Mouse (Mus musculus) kidney, adult 18-20 months (tissue): ENCODE data around the gene Plekha6.
A peak's percentile ranks its signal among the peaks of the same experiment; 100 is the strongest.

Experiments
- DNase-seq: peaks from one replicate; pipeline ENCODE4 v3.0.0; 2021

The Plekha6 gene

GRCm38 (mm10) chr1:133183141-133183925, 19.3 kb downstream of the Plekha6 start:
- DNase-seq: no peak

GRCm38 (mm10) chr1:133187948-133188680, 24.1 kb downstream of the Plekha6 start:
- DNase-seq: no peak

- DNase-seq: no peak
These were observed 24.7 kb downstream of the Plekha6 start for GRCm38 (mm10) chr1:133188719-133189118.

GRCm38 (mm10) chr1:133189471-133189870, 25.5 kb downstream of the Plekha6 start:
- DNase-seq: no peak

GRCm38 (mm10) chr1:133190550-133190949, 26.5 kb downstream of the Plekha6 start:
- no peak for DNase-seq

- DNase-seq: no peak
These were observed 32.2 kb downstream of the Plekha6 start for GRCm38 (mm10) chr1:133196181-133196580.

DNA sequence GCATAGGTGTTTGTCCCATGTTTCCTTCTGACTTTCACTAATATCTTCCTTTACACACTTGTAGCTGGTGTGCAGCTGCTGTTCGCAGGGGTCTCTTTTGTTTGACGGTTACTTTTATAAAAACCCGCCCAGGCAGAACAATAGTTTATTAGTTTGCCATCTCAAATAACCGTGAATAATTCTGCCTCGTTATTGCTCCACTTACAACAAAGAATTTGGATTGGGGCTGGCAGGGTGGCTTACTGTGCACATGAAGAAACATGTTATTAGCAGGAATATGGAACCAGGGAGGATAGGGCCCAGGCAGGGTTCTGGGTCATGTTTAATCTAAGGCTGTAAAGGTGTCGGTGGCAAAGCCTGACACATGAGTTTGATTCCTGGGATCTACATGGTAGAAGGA, 33.3 kb downstream of the Plekha6 start:
- no peak for DNase-seq

GRCm38 (mm10) chr1:133199706-133200105, 35.7 kb downstream of the Plekha6 start:
- no peak for DNase-seq

GRCm38 (mm10) chr1:133201499-133201898, 37.5 kb downstream of the Plekha6 start:
- no peak for DNase-seq

DNA sequence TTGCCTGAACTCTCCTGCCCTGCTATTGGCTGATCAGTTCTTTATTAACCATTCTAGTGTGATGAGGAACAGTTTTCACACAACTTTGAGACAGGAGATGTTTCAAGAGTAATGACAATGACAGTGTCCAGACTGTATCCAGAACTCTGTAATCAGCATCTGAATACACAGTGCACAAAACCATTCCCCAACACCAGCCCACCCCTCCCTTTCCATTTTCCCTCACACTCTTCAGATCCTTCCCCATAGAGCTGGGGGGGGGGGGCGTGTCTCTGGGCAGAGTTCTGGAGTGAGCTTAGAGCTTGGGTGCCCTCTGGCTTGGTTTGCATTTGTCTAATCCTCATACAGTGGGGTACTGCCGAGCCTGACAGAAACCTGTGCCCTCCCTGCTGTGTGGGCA, 39.7 kb downstream of the Plekha6 start:
- DNase-seq: no peak

- DNase-seq: peak; percentile 85
These were observed 40.4 kb downstream of the Plekha6 start for GRCm38 (mm10) chr1:133204341-133204849.

DNA sequence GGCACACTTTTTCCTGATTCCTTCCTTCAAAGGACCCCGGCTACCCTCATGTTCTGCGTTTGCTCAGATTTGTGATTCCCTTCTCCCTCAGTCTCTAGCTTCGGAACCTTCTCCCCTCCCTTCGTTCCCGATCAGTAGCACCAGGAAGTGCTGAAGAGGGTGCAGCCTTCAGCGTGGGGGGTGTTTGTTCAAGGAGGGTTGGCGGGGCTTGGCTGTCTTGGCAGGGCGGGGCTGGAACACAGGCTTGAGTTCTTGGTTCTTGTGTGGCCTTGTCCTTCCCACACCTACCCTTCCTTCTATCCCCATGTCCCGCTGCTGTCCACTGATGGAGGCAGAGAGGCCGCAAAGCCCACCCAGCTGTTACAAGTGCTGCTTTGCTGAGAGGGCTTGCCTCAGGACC, 41.0 kb downstream of the Plekha6 start:
- DNase-seq: peak; percentile 55

DNA sequence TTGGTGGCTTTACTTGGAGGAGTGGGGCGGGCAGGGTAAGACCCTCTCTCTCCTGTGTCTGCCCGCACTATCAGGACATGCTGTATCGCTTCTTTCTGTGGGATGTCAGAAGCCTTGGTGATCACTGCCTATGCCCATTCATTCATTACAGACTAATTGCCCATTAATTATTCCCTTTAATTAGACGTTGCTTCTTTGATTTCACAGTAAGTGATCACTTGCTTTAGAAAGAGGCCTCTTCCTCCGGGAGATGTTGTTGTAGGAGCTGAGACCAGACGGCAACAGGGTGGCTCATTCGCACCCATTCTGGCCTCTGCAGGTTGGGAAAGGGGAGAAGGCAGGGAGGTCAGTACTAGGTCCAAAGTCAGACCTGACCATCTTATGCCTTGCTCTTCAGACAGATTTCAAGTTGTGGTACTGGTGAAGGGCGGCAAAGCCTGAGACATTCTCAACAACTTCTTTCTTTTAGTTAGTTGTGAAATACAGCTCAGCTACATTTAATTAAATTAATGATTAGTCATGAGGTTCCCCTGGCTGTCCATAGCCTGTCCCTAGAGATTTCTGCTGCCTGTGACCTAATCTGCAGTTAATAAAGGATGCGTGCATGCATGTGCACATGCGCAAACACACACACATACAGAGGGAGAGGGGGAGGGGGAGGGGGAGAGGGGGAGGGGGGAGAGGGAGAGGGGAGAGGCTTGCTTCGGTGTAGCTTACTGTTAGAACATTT, 44.2 kb downstream of the Plekha6 start:
- no peak for DNase-seq

GRCm38 (mm10) chr1:133209036-133209435, 45.0 kb downstream of the Plekha6 start:
- DNase-seq: no peak

DNA sequence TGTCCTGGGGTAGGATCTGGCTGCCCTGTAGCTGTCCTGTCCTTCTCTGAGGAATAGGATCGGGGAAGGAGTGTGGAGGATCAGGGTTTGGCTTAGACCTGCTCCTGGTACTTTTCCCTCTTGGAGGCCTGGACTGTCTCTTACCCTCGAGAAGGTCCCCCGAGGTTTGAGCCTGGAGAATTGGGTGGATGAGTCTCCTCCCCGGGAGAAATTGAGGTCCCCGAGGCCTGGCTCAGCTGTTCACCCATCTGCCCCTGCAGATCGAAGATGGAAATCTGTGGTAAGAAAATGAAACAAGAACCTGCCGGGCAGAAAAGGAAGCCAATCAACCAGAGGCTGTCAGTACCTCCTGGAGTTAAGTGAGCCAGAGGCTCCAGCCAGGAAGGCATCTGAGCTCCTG, 45.5 kb downstream of the Plekha6 start:
- DNase-seq: no peak

GRCm38 (mm10) chr1:133209901-133210516, 46.0 kb downstream of the Plekha6 start:
- peak; percentile 57 for DNase-seq

GRCm38 (mm10) chr1:133210766-133211165, 46.8 kb downstream of the Plekha6 start:
- peak; percentile 71 for DNase-seq

DNA sequence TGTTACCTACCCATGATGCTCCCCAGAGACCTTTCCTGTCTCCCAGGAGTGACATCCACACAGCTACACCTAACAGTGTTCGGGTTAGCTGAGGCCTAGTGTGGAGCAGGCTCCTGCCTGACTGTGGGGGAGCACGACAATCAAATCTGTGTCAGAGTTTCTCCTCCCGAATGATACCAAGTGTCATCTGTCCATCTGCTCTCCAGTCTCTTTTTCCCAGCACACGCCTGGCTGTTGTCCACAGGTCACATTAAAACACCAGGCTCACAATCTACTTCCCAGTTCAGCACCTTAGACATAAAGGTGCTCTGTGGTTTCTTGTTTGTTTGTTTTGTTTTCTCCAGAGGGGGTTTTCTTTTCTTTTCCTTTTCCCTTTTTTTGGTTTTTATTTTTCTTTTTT, 48.3 kb downstream of the Plekha6 start:
- DNase-seq: no peak

- no peak for DNase-seq
These were observed 49.1 kb downstream of the Plekha6 start for GRCm38 (mm10) chr1:133213098-133213497.

GRCm38 (mm10) chr1:133213901-133214300, 49.9 kb downstream of the Plekha6 start:
- peak; percentile 63 for DNase-seq

DNA sequence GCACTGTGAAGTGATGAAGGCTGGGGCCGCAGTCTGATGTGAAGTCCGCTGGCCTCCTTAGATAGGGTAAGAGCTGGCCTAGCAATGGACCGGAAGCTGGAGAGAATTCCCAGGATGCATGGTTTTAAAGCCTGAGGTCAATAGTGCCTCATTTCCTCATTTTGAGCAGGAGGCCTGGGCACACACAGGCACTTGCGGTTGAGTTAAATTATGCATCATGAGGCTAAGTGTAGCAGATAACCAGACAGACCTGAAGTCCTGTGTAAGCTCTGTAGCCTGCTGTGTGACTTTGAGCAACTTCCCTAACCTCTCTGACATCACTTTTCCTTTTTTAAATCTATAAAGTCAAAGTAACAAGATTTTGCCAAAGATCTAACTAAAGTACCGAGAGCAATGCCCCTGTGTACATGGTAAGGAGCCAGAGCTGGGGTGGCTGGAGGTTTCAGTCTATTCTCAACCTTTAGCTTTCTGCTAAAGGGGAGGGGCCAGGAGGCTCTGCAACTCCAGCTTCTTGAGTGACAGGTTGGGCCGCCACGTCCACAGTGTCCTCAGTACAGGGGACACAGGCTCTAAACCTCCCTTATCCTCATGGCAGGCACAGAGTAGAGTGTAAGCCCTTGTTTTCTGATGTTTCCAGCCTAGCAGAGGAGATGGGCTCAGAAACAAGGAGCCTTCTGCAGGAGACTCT, 50.8 kb downstream of the Plekha6 start:
- no peak for DNase-seq

- DNase-seq: no peak
These were observed 51.3 kb downstream of the Plekha6 start for GRCm38 (mm10) chr1:133215360-133215700.
